Mouse (Mus musculus) thymus, postnatal 25 days (tissue): ENCODE measurements around the gene Prr36.

Experiments used
- DNase-seq: peaks from one replicate; pipeline ENCODE4 v3.0.0; 2022

Gene Prr36

GRCm38 (mm10) chr8:4239193-4239890 is 22.1 kb upstream of the Prr36 start:
- DNase-seq, result no peak

- peak; percentile 99 for DNase-seq
These were observed 21.4 kb upstream of the Prr36 start, which contains the start of the genes Map2k7 and Gm49320 for GRCm38 (mm10) chr8:4238434-4239192. Map2k7 (plus strand) TSS chr8:4238740. Gm49320 (plus strand) TSS chr8:4238865.

GRCm38 (mm10) chr8:4237814-4238433 is 20.7 kb upstream of the Prr36 start:
- DNase-seq, result no peak

GRCm38 (mm10) chr8:4230612-4231351 is 13.5 kb upstream of the Prr36 start:
- DNase-seq, result no peak

- DNase-seq, result no peak
These were observed 12.5 kb upstream of the Prr36 start for GRCm38 (mm10) chr8:4229784-4230183.

- DNase-seq, result no peak
These were observed 10.7 kb upstream of the Prr36 start for GRCm38 (mm10) chr8:4227919-4228318.

GRCm38 (mm10) chr8:4226739-4227347 is 9.6 kb upstream of the Prr36 start, which contains the start of gene Lrrc8e:
Lrrc8e (plus strand) TSS chr8:4226827.
- DNase-seq, result no peak

GRCm38 (mm10) chr8:4226323-4226722 is 9.1 kb upstream of the Prr36 start:
- DNase-seq, result no peak

GRCm38 (mm10) chr8:4222059-4222458 is 4.8 kb upstream of the Prr36 start:
- no peak for DNase-seq

GRCm38 (mm10) chr8:4219617-4220016 is 2.4 kb upstream of the Prr36 start:
- no peak for DNase-seq

GRCm38 (mm10) chr8:4216296-4216695 is 963 bp downstream of the Prr36 start:
- DNase-seq, result no peak

GRCm38 (mm10) chr8:4214006-4214980 is 3.0 kb downstream of the Prr36 start:
- peak; percentile 56 for DNase-seq

GRCm38 (mm10) chr8:4213210-4214005 is 3.9 kb downstream of the Prr36 start:
- peak; percentile 61 for DNase-seq

GRCm38 (mm10) chr8:4212809-4213209 is 4.5 kb downstream of the Prr36 start:
- DNase-seq, result no peak

GRCm38 (mm10) chr8:4211097-4211496 is 6.2 kb downstream of the Prr36 start:
- no peak for DNase-seq

GRCm38 (mm10) chr8:4207016-4207350 is 10.3 kb downstream of the Prr36 start:
- DNase-seq, result no peak

- no peak for DNase-seq
These were observed 10.9 kb downstream of the Prr36 start for GRCm38 (mm10) chr8:4206182-4207015.

GRCm38 (mm10) chr8:4205246-4206123 is 11.8 kb downstream of the Prr36 start:
- DNase-seq, result no peak

GRCm38 (mm10) chr8:4201321-4201720 is 15.9 kb downstream of the Prr36 start:
- DNase-seq, result no peak
